Mouse (Mus musculus) erythroblast, embryonic 14.5 days (primary cell): ENCODE results near the gene Tomt.

ENCODE experiments used
- GATA1 ChIP-seq: IDR thresholded peaks from 2 replicates; pipeline ENCODE4 v1.6.1; 2012; ENCODE audit warnings: low read length, inconsistent platforms, mixed read lengths
- TAL1 ChIP-seq: IDR thresholded peaks from 3 replicates; pipeline ENCODE4 v1.6.1; 2012; ENCODE audit warnings: low read length, inconsistent platforms, mixed read lengths

- no peak for TF ChIP-seq GATA1
- no peak for TF ChIP-seq TAL1
Measured at GRCm38 (mm10) chr7:101951648-101952047, 45.5 kb upstream of the Tomt start.
